Mouse (Mus musculus) frontal cortex, postnatal 36 days (tissue): ENCODE results near the gene Ddx52.

Source experiments
- DNase-seq, 2 experiments: peaks; one replicate each; pipeline ENCODE4 v3.0.0; 2022; ENCODE audit warnings: low spot score in 2 of 2

Gene Ddx52

DNA sequence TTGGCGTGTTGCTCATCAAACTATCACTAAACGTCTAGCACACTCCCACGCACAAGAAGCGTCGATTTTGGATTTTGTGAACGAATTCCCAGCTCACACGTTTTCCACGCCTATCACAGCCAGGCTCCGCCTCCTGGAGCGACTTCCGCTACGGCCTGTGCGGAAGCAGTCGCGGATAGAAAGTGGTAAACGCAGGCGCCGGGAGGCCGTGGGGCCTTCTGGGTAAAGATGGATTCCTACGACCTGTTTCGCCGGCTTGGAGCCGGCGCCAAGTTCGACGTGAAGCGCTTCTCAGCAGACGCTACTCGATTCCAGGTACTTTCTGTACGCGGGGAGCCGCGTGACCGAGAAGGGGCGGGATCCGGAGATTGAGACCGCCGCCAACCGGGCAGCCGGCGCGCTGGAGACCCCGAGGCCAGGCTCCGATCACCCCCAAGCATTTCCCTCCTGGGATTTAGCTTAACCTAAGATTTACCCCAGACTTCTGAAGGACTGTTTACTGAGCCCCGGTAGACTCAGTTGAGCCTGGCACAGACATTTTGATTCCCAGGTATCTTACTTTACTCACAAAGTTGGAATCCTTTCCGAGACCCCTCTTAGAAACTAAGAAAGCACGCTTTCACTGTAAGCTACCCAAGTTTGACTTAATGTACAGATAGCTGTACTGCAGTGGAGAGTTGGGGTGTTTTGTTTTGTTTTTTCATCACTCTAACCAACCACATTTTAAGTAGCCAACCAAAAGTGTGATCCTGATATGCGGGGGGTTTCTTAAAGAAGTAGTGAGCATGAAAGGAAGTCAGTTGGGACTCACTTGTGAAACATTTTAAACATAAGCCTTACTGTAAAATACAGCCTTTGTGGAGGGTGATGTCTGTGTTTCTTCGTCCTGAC is at the start of gene Ddx52:
Gene Ddx52, plus strand, starts transcription at position 113 of the 891 bp plus-strand sequence.
- DNase-seq = peak; percentile 92

DNA sequence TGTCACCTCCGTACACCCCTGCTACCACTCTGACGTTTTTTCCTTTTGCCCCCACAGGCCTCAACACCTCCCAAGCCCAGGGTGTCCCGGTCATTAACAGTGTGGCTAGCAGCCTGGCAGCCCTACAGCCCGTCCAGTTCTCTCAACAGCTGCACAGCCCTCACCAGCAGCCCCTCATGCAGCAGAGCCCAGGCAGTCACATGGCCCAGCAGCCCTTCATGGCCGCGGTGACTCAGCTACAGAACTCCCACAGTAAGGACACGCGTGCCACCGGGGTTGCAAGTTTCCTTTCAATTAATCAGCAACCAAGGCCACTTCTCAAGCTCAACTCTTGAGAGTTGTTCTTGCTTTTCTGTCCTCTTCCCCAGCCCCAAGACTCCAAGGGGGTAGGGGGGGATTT is 48.5 kb upstream of the Ddx52 start:
- no peak for DNase-seq

DNA sequence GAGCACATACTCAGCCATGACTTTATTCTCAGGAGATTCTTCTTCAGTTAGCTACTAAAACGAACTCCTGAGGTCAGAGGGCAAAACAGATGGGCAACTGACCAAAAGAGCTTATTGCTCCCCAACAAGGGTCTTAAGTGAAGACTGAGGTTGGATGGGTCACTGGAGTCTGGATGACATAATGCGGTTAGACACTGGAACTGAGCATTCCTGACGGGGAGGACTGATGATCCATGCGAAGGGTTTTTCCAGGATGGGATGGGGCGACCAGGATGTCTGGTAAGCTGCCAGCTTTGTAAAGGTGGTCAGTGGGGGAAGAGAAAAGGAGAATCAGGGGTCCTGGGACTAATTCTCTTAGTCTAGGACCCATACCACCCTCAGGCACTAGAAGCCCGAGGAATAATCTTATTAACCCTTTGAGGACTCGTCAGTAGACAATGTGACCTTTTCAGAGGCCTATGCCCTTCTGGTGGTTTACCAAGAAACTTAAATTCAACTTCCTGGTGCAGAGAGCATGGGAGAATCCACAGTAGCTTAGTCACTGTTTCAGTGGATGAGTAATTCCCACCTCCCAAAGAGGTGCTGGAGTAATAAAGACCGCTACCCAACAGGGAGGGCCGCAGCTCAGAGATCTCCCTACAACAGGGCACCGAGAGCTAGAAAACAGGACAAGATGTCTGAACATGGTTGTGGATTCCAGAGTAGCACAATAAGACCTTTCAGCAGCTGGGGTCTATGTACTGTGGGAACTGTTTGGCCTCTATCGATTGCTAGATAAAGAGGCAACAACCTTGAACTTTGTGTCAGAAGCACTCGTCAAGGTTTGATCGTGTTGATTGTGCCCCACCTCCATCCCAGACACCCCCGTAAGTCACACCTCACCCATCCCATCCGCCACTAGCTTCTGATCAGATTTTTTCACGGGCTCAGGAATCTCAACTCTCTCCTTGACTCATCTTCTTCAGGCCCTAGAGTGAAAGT is 45.1 kb upstream of the Ddx52 start:
- DNase-seq = no peak

DNA sequence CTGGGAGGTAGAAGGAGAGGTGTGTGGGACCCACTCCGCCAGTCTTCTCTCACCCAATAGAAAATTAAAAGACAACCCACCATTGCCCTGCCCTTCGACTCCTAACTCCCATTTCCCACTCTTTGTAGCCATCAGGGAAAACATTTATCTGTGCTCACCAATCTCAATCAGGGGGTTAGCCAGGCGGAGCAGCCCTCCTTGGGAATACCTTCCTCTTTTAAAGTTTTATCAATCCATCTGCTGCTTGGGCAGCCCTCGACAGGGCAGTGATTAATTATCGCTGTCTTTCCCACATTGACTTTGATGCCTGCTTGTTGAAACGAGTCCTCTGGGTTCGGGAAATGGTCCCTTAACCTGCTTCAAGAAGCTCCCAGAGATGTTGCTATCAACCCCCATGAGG is 44.3 kb upstream of the Ddx52 start:
- no peak for DNase-seq

DNA sequence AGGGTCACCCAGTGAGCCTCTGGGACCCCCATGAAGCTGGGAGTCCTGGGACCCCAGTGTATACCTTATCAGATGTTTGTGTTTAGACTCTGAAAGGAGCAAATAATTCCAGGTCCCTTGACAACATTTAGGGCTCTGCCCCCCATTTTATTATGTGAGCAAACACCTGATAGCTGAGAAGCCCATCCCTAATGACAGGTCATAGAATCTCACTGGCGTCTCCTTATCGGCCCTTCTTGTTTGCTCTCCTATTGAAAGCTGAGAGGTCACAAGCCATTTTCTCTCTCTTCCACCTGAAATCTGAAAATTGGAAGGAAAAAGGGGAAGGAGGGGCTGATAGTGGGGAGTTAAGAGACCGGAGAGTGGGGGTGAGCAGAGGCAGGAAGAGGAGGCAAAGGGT is 39.0 kb upstream of the Ddx52 start:
- no peak for DNase-seq

DNA sequence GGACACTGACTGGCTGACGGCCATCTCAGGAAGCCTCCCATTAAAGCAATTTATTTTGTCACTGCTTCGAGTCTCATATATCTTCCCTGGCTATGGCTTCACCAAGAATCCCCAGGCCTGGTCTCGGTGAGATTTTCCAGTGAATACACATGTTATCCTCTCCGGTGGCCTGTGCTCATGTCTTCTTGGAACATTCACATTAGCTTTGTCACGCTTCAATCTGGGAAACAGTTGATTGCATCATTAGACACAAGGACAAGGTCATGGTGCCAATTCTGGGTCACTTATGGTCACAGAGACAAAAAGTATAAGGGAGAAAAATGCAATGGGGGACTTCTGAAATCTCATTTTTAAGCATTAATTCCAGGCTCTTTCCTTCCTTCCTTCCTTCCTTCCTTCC is 36.1 kb upstream of the Ddx52 start:
- no peak for DNase-seq

DNA sequence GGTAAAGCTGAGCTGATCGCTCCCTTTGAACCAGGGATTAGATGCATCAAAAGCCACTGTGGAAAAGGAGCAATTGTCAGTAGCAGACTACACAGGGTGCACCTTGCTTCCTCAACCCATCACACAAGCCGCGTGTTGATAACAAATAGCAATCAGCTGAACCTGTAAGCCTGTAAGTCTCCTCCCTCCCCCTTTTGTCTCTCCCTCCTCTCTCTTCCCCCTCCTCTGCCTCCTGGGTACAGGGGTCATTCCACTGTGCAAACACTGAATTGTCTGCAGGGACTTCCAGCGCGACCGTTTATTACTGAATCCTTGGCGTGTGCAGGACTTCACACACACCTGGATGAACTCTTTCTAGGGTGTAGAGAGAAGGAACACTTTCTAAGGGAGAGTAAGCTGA is 33.5 kb upstream of the Ddx52 start:
- no peak for DNase-seq

DNA sequence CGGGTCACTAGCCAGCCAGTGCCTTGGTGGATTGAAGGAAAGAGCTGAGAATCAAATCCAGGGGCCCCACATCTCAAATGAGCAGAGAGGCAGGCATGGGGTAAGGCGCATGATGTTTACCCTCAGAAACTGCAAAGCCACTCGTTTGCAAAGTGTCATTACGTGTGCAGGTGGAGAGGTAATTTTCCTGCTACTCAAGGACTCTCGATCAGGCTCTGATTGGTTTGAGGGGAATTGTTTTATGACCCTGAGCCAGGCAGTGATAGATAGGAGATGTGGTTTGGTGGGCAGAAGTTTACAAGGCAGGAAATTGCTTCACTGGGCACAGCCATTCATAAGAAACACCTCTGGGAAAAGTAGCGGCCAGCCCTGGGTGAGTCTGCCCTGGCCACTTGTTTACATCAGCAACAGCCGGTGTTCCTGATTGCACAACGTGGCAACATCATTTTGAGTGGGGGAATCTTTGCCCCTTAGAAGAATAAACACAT is 28.0 kb upstream of the Ddx52 start:
- DNase-seq = no peak

DNA sequence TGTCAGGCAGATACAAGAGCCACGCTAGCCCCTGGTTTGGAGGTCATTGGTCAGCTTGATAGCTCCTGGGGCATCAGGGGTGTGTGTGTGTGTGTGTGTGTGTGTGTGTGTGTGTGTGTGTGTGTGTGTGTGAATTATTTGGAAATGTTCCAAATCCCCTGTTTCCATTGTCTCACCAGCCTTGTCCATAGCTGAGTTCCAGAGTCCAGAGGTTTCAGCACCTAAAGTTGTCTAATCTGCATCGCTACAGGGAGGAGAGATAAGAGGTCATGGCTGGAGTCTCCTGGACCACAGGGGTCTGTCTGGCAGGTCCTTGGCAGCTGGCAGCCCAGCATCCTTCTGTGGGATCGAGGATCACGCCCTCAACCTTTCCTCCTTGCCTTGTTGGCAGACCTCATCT is 27.4 kb upstream of the Ddx52 start:
- no peak for DNase-seq

DNA sequence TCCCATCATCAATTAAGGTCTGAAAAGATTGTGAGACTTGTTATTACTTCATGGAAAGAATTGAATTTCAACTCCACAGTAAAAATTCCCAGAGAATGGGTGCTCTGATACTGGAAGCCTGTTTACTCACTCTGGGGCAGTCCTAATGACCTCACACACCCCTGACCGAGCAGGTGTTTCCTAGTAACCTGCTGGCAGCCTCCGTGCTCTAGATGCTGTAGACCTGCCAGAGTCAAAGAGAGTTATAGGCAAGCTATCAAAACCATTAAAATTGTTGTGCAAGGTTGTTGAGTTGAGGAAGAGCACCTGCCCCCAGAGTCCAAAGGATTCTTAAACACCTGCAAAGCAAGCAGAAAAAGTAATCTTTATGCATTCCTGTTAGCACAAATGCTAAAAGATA is 19.3 kb upstream of the Ddx52 start:
- DNase-seq = no peak

DNA sequence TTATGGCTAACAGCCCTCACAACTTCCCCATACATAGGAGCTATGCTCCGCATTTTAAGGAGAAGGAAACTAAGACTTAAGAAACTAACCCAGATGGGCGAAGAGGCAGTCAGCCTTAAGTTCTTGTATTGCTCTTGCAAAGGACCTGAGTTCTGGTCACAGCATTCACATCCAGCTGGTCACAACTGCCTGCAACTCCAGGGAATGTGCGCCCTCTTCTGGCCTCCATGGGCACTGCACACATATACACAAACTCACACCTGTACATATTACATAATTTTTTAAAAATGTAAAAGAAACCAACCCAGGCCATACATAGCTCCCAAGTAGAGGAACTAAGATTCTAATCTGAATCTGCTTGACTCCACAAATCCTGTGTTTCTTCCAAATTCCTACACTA is 14.8 kb upstream of the Ddx52 start:
- no peak for DNase-seq

DNA sequence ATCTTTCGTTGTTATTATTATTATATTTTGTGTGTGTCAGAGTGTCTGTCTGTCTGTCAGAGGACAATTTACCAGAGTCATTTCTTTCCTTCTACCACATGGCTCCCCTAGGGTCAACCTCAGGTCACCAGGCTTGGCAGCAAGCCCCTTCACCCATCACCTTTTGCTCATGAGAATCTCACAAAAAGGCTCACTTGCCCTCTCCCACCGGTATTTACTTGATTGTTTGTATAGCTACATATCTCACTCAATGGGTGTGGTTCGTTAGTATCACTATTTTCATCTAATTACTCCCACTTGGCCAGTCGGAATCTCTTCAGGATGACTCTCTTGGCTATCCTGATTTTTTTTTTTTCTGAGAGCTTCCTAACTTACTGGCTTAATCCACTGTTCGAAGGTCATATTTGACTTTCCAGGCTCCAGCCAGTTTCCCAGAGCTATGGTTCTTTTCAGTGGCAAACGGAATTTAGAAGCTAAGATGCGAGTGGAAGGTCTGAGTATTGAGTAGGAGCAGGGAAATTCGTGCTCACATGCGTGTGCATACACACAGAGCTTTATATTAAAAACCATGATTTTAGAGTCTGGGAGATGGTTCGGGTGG is 9.3 kb upstream of the Ddx52 start:
- no peak for DNase-seq

DNA sequence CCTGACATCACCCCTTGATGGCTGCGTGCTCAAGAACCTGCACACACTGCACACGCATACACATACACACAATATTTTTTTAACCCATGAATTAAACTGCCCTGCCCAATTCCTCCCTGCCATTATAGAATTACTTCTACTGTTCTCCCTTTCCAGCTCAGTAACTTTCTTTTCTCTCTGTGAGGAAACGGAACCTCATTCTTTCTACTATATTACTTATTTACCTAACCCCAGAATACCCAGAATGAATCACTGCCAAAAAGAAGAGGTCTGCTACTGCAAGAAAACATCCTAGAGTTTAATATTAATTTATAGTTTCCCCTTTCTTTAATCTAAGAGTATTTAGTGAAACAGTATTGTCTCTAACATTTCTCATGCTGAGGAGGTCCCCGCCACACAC is 8.5 kb upstream of the Ddx52 start:
- no peak for DNase-seq

DNA sequence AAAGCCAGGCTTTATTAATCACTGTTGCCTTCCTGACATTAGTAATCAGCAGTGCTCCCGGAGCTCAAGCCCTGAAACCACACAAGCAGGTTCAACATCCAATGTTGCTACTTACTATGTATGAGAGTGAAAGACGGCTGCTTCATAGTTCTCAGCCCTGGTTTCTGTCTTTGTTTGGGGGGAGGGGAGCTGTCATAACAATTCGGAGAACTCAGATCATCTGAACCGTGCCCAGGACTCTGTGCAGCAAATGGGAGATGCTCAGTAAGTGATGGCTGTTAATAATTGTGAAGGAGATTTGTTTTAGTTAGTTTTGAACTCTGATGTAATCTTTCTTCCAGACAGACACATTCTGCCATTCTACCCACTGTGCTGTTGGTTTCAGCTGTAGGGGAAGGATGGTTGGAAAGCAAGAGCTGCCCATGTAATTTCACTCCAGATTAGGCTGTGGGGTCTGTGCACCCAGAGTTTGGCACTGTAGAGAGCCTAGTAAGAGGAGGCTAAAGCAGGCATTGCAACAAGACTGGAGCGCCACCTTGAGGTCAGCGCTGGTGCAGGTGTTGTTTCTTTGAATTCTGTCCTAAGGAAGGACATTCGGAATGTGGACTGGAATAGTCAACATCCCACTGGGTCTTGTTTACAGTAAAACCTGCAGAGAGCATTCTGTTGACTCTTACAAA is 5.7 kb upstream of the Ddx52 start:
- peak; percentile 82 to 84 for DNase-seq

DNA sequence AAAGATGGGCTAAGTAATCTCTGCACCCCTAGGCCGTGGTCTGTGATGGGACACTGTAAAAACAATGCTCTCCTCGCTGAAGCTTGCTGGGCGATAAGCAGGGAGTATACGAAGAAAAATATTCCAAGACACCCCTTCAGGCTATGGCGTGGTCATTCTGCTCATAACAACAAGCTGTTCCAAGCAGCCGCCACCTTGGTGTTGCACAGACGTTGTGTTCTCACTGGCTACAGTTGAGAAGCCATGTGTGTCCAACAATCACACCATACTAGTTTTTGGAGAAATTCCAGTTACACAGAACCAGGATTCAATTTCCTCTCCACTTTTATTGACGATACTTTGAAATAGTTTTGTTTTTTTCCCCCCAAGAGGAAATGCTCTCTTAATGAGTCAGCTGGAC is 3.3 kb upstream of the Ddx52 start:
- DNase-seq = no peak

DNA sequence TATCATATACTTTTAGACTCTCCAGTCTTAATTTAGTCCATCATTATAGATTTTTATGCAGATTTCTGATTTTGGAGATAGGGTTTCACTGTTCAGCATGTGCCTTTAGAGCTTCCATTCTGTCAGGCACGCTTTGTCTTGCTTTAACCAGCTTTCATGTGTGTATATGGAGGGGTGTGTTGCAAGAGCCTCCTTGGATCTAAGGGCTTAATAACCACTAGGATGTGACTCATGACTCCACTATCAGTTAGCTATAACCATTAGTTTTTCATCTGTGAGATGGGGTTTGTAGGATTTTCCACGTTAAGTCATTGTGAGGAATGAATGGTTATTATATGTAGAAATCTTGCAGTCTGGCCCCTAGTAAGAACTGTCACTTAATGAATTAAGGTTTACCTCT is 15.0 kb downstream of the Ddx52 start:
- DNase-seq = no peak

DNA sequence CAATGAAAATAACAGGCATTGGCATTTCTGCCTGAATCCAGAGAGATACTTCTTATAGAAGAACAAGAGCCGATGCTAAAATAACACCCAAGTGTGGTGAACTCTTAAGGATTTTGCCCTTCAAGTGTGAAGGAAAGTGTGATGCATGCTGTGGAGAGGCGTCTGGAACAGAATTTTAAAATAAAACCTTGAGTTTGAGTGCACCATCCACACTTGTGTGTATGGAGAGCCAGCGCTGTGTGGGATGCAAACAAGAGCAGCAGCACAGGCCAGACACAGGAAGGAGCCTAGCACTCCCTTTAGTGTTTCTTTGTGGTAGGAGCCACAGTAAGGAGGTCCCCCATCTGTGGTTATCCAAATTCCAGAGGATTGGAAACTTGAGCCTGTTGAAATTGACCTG is 20.1 kb downstream of the Ddx52 start:
- DNase-seq = peak; percentile 35 to 64

DNA sequence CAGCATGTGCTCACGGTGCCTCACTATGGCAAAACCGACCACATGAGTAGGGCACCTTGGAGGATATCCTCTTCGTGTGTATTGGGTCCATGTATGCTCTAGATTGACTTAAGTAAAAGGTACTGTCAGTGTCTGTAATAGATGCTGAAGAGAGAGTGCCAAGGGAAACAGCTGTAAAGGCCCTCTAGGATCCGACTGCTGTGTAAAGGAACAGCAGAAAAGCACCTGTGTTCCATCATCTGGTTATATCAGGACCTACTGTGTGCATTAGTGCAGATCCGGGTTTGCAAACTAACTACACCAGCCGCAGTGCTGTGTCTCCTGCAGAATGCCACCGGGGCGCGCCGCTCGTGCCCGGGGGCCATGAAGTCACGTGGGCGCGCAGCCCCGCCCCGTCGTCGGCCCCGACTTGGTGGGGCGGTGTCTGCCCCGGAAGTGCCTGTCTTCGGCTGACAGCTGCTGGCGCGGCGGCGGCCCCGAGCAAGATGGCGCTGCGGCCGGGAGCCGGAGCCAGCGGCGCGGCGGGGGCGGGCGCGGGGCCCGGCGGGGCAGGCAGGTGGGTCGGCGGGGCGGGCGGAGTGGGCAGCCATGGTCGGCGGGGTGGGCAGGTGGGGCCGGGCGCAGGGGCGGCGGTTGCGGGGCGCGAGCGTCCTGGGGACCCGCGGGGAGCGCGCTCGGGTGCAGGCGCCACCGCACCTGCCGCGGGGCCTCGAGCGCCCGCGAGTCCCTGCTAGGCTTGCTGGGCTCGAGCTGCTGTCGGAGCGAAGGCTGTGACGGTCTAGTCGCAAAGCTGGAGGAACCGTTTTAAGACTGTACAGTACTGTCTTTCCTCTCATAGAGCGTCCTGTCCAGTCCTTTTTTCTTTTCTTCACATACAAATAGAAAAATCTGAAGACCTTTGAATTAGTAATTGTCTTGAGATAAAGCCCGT is 22.4 kb downstream of the Ddx52 start, which contains the start of gene Synrg:
Gene Synrg, plus strand, starts transcription at position 438 of the 931 bp plus-strand sequence.
- peak; percentile 80 to 88 for DNase-seq

DNA sequence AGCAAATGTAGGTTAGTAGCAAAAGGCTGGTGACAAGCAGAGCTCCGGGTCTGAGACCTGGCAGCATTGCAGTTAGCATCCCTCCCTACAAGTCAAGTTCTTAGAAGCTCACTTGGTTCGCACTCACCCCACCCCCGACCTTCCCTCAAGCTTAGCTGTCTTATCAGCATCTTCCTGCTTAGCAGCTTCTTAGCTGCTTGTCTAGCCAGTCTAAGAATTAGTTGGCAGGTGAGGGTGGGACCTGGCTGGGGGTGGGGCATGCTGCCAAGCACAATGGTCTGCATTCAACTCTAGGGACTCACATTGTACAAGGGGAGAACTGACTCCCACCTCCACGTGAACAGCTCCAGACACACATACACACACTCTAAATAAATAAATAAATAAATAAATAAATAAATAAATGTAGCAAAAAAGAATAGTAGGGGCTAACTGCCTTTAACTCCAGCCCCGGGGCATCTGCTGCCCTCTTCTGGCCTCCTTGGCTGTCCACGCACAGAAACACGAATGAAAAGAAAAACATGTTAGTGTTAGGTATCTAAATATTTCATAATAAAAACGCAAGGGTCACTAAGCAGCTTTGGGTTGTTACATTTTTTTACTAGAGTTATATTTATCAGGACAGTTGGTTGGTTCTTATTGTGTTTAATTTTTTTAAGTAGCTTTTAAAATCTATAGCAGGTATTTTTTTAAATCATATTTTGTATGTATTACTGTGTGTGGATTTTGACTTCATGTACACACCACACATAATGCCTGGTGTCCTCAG is 25.8 kb downstream of the Ddx52 start:
- DNase-seq = no peak

DNA sequence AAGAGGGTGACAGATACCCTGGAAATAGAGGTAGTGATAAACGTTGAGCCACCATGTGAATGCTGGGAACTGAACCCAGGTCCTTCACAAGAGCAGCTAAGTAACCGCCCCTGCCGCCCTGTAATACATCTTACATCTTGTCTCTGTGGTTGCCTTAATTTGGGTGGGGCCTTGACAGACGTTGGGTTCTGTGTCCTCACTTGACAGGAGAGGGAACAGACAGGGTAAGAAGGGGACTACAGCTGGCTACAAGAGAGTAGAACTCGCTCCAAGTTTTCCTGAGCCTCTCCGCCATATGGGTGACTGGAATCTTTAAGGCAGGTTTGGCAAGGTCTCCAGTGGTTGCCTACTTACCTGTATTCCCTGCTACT is 26.3 kb downstream of the Ddx52 start:
- no peak for DNase-seq
